Mouse (Mus musculus) left cerebral cortex, adult 18-20 months (tissue): ENCODE results near the gene Rad1. TPM values are rescaled to one million over a fixed set of nuclear protein-coding genes. Genes with fewer than 3 reads are reported as not detected.
A peak's percentile ranks its signal among the peaks of the same experiment; 100 is the strongest.
"Not testable (repeated sequence)": the region's sequence is repeated elsewhere in the genome, so short reads cannot be mapped to it uniquely, and the experiment has no call there.

Source experiments
- DNase-seq, 2 experiments: peaks; one replicate each; pipeline ENCODE4 v3.0.0; 2021 to 2022; ENCODE audit warnings: low spot score in 2 of 2, mixed read lengths in 1 of 2
- total RNA-seq, 2 experiments: library from RNA; stranded (reverse); gene quantifications; 2 replicates each; pipeline ENCODE4 v1.2.3; 2021

Gene Rad1
- total RNA-seq, 2 experiments from 2014 or later = 16.6 to 21.4 TPM

GRCm38 (mm10) chr15:10500838-10501719 lies 15.3 kb downstream of the Rad1 start:
- DNase-seq = peak; percentile 50 to 57

GRCm38 (mm10) chr15:10506099-10506498 lies 20.3 kb downstream of the Rad1 start:
- DNase-seq = no peak

- DNase-seq = no peak
Observed at GRCm38 (mm10) chr15:10515166-10515565, 29.3 kb downstream of the Rad1 start.

- no peak for DNase-seq
Observed at GRCm38 (mm10) chr15:10525896-10526295, 40.1 kb downstream of the Rad1 start.

- no peak for DNase-seq
Observed at GRCm38 (mm10) chr15:10531352-10531751, 45.5 kb downstream of the Rad1 start.

- DNase-seq = not testable (repeated sequence)
Observed at GRCm38 (mm10) chr15:10533361-10533760, 47.5 kb downstream of the Rad1 start.

GRCm38 (mm10) chr15:10534591-10534990 lies 48.8 kb downstream of the Rad1 start:
- DNase-seq = no peak

GRCm38 (mm10) chr15:10535969-10536368 lies 50.2 kb downstream of the Rad1 start:
- DNase-seq = no peak

- no peak for DNase-seq
Observed at GRCm38 (mm10) chr15:10540271-10541088, 54.7 kb downstream of the Rad1 start.

Other genes with a start within 250 kb of the Rad1 start
- gene Gm21973, start 160.6 kb upstream of the Rad1 start, total RNA-seq = not detected
- gene Agxt2, start 127.5 kb upstream of the Rad1 start, total RNA-seq = not detected
- 10 to 100 TPM; 32.2 to 34.7 TPM for gene Dnajc21, start 15.5 kb upstream of the Rad1 start, total RNA-seq
- 10 to 100 TPM; 21.8 to 25.1 TPM for gene Brix1, start 71 bp upstream of the Rad1 start, total RNA-seq
- gene Ttc23l, start 72.7 kb downstream of the Rad1 start, total RNA-seq = not detected
- 10 to 100 TPM in 1 of 2 experiments, 1 to 10 TPM in 1; 7.3 to 11.1 TPM for gene Rai14, start 228.6 kb downstream of the Rad1 start, total RNA-seq